Mouse (Mus musculus): ENCODE results near the gene Cdc34. TPM values are rescaled to one million over a fixed set of nuclear protein-coding genes. Genes with fewer than 3 reads are reported as not detected.

Gene Cdc34
- total RNA-seq, 2 experiments from 2014 or later: 307 to 315 TPM

GRCm38 (mm10) chr10:79712499-79713126 lies 30.6 kb downstream of the Cdc34 start:
- peak; percentile 68 to 79 for DNase-seq (ENCODE audit: low spot score in 2 of 2)

DNA sequence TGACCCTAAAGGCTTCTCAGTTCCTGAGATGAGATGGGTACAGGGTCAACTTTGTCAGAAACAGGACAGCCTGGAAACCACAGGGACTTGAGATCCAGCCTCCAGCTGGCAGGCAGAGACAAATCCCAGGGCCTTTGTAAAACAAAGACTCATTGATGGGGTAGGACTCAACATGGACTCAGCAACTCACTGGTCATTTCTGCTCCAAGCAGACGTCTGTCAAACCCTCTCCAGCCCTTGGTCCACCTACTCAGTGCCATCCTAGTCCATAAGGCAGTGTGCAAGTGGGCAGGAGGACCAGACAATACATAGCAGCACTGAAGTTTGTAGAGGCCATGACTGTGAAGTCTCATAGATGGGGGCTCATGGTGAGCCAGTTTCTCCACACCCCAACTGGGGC lies 31.2 kb downstream of the Cdc34 start:
- DNase-seq (ENCODE audit: low spot score in 2 of 2): no peak

DNA sequence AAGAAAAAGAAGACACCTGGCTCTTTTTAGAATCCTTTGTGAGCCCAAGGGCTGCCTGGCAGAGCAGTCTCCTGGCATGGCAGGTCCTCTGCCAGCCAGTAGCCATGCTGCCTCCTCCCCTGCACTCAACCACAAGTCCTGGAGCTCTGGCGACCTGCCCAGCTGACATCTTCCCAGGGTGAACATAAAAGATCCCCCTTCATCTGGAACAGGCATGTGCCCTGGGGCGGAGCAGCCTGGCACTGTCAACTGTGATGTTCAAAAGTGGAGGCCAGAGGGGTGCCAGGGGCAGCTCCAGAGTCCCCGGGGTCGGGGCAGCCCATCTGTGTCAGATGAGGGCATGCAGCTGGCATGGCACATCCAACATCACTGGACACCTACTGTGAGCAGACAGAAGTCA lies 33.0 kb downstream of the Cdc34 start:
- DNase-seq (ENCODE audit: low spot score in 2 of 2): no peak

GRCm38 (mm10) chr10:79716254-79716987 lies 34.4 kb downstream of the Cdc34 start, which contains the start of gene Hcn2:
Hcn2 (plus strand) TSS chr10:79716634.
- DNase-seq (ENCODE audit: low spot score in 2 of 2): no peak

- DNase-seq (ENCODE audit: low spot score in 2 of 2): no peak
These were observed 35.0 kb downstream of the Cdc34 start for GRCm38 (mm10) chr10:79716988-79717355.

GRCm38 (mm10) chr10:79717640-79718357 lies 35.8 kb downstream of the Cdc34 start:
- peak; percentile 56 to 78 for DNase-seq (ENCODE audit: low spot score in 2 of 2)

DNA sequence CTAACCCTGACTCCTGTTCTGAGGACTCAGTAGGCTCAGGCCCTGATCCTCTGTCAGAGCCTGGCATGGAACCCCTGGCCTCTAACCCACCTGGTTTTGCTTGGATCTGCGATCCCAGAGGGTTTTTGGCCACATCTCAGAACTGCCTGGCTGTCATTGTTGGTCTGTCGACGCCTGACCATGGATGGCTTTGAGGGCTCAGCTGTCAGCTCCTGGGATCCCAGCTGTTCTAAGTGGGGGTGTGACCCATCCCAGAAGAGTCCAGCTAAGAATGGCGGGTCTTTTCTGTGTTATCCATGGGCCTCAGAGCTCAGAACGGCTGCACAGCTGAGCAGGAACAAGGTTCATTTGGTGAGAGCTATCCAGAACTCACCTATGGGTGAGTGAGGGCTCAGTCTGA lies 39.1 kb downstream of the Cdc34 start:
- DNase-seq (ENCODE audit: low spot score in 2 of 2): no peak

DNA sequence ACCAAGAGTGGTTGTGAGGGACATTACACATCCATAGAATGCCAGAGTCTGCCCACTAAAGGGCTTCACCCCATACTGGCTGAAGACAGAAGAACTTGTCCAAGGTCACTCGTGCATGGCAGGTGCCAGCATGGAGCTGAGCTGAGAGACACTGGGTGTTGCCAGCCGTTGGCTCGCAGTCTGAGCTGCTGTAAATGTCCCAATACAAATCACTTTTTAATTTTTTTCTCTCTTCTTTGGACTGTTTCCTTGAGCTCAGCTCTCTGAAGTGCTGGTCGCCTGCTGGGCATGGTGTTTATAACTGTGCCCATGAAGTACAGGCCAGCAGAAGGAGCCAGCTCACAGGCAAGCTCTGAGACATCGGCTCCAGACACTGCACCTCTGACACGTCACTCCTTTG lies 41.1 kb downstream of the Cdc34 start:
- DNase-seq (ENCODE audit: low spot score in 2 of 2): no peak

DNA sequence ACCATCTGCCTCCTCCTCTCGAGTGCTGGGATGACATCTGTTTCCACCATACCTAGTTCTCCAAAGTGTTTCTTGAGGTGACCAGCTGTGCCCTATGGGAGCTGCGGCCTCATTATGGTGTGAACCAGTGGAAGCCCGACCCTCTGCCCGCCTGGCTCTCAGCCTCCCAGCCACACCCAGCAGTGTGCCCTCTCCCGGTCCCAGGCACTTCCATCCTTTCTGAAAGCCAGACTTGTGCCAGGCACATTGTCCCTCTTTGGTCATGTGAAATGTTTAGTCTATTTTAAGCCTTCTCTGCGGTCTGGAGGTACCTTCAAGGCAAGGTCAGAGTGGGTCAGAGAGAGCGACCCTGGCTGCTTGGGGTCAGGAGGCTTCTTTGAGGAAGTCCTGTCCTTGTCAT lies 41.7 kb downstream of the Cdc34 start:
- DNase-seq (ENCODE audit: low spot score in 2 of 2): no peak

- DNase-seq (ENCODE audit: low spot score in 2 of 2): peak in 1 of 2 experiments; percentile 48
These were observed 44.1 kb downstream of the Cdc34 start for GRCm38 (mm10) chr10:79726090-79726489.

DNA sequence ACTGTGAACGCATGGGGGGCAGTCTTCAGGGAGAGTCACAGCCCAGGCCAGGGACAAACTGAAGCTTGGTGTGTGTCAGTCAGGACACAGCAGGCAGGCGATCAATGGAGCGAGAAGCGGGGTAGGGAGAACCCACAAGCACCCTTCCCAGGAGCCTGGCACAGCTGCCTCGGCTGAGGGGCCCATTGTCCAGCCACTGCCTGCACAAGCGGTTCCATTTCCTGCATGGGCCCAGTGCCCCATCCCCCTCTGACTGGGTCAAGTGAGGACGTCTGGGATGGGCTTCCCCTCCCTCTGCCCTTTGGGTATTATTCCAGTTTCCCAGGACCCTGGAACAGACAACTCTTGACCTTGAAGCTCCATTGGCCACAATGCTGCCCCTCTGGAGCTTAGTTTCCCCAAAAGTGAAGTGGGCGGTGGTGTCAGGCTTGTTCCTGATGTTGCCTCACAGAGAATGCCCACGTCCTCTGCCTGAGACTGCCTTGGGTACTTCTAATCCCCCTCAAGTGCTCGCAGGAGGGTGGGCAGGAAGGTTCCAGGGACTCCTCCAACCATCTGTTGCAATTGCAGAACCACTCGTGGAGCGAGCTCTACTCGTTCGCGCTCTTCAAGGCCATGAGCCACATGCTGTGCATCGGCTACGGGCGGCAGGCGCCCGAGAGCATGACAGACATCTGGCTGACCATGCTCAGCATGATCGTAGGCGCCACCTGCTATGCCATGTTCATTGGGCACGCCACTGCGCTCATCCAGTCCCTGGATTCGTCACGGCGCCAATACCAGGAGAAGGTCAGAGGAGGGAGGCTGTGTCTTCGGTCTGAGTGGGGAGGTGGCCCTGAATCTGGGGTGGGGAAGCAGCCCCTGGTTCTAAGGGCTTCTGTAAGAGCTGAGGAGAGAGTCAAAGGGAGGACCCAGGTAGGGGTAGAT lies 46.6 kb downstream of the Cdc34 start:
- DNase-seq (ENCODE audit: low spot score in 2 of 2): no peak

- peak in 1 of 2 experiments; percentile 24 for DNase-seq (ENCODE audit: low spot score in 2 of 2)
These were observed 47.5 kb downstream of the Cdc34 start for GRCm38 (mm10) chr10:79729357-79729965.

DNA sequence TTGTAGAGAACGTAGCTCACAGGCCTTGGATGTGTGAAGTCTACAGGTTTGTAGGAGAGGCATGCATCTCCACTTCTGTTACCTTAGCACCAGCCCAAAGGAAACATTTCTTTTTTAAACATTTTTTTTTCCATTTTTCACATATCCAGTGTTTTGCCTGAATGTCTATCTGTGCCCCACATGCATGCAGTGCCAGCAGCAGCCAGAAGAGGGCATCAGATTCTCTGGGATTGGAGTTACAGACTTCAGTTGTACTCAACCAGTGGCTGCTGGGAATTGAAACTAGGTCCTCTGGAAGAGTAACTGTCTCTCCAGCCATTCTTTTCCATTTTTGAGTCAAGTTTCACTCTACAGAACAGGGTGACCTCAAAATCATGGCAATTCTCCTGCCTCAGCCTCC lies 50.5 kb downstream of the Cdc34 start:
- DNase-seq (ENCODE audit: low spot score in 2 of 2): no peak

GRCm38 (mm10) chr10:79733847-79734246 lies 51.9 kb downstream of the Cdc34 start:
- no peak for DNase-seq (ENCODE audit: low spot score in 2 of 2)

DNA sequence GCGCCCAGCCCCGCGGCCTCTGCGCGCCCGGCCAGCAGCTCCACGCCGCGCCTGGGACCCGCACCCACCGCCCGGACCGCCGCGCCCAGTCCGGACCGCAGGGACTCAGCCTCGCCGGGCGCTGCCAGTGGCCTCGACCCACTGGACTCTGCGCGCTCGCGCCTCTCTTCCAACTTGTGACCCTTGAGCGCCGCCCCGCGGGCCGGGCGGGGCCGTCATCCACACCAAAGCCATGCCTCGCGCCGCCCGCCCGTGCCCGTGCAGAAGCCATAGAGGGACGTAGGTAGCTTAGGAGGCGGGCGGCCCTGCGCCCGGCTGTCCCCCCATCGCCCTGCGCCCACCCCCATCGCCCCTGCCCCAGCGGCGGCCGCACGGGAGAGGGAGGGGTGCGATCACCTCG lies 53.4 kb downstream of the Cdc34 start:
- DNase-seq (ENCODE audit: low spot score in 2 of 2): no peak

DNA sequence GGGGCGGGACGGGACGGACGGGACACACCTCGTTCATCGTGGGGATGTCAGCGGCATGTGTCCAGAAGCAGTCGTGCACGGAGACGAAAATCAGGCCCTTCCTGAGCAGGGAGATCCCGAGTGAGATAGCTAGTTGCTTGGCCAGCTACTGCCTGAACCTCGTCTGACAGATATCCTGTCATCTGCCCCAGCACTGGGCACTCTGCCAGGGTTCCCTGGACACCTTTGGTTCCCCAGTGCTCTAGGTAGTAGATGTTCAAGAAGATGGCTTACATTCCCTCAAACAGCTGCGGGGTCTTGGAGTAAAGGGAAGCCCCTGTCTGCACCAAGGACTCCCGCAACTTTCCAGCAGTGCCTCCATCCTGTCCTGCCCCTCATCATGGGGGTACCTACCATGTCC lies 54.7 kb downstream of the Cdc34 start:
- no peak for DNase-seq (ENCODE audit: low spot score in 2 of 2)

Data from gastrocnemius, postnatal 4 days (tissue).